Mouse (Mus musculus) cerebellum, adult 9-11 months (tissue): ENCODE data around the gene B230104I21Rik.

Experiments
- DNase-seq: peaks from one replicate; pipeline ENCODE4 v3.0.0; 2022

Gene B230104I21Rik

DNA sequence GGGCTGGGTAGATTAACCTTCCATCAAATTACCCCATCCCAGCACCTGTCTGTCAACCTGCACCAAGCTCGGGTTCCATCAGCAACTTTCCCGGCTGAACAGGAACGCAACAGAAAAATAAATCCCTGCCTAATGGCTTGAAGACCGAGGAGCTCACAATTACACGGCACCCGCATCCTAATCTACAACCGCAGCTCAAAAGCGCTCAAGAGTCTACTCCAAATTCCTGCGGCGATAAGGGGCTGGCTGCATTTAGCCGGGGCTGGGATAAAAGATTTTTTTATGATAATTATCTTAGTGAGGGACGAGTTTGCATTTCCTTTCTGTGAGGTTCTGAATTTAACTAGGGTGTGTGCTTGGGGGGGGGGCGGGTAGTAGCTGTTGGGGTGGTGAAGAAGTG lies 16.3 kb downstream of the B230104I21Rik start:
- no peak for DNase-seq

DNA sequence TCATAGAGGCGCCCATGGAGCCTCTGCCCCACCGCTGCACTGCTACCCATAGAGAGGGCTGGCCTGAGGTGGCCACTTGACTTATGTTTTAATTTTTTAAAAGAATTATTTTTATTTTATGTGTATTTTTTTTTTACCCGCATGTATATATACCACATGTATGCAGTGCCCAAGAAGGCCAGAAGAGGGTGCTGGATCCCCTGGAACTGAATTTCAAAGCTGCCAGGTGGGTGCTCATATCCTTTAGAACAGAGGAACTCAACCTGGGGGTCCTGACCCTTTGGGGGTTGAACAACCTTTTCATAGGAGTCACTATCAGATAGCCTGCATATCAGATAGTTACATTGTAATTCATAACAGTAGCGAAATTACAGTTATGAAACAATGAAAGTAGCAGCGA lies 19.5 kb downstream of the B230104I21Rik start:
- DNase-seq, result no peak

GRCm38 (mm10) chr4:154358370-154358769 lies 22.4 kb downstream of the B230104I21Rik start:
- no peak for DNase-seq

DNA sequence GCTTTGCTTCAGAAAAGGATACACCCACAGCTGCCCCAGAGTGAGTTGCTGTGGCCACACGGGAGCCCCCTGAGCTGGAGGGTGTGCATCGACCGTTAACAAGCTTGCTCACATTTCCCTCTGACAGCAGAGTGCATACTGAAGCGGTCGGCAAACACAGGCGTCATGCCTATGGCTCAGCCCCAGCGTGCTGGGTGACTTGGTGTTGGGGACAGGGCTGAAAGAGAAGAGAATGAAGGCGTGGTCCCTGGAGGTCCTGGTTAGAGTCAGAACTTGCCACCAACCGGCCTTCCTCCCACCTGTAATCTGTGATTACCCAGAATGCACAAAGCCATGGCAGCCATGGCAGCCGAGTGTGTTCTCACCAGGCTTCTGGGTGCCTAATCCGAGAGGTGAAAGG lies 22.9 kb downstream of the B230104I21Rik start:
- DNase-seq, result no peak

GRCm38 (mm10) chr4:154359762-154360300 lies 23.9 kb downstream of the B230104I21Rik start:
- DNase-seq, result no peak

- no peak for DNase-seq
These were observed 24.5 kb downstream of the B230104I21Rik start for GRCm38 (mm10) chr4:154360441-154360840.

GRCm38 (mm10) chr4:154360850-154361249 lies 24.9 kb downstream of the B230104I21Rik start:
- DNase-seq, result no peak

DNA sequence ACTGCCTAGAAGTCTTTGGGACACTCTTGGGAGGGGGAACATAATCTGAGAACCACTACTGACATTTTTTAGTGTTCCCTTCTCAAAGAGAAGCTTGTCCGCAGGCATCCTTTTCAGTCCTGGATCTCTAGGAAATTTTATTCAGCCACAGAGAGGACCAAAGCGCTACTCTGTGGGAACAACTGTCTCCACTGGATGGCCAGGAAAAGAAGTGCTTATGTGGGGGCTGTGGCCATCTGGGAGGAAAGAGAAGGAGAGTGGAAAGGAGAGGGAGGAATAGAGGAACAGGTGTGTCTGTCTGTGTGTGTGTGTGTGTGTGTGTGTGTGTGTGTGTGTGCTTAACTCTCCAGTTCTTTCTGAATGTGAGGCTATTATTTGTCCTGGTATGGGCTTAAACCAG lies 28.8 kb downstream of the B230104I21Rik start:
- DNase-seq, result no peak

DNA sequence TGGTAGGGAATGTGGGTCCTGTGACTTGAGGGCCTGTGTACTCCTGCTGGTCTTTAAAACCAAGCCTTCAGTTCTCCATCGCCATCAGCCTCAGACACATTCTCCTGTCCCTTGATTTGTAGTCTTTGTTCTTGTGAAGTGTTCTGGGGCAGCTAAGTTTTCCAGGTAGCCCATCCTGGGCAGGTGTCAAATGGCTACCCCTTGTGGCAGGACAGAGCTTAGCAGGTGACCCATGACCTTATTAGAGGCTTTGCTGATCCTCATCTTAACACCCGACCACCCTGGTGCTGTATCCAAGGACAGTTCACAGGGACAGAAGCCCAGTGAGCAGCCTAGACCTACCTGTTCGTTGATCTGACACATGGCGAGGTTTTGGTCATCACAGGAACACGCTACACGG lies 30.9 kb downstream of the B230104I21Rik start:
- DNase-seq, result no peak

GRCm38 (mm10) chr4:154369089-154369488 lies 33.2 kb downstream of the B230104I21Rik start:
- DNase-seq, result no peak

- no peak for DNase-seq
These were observed 34.9 kb downstream of the B230104I21Rik start for GRCm38 (mm10) chr4:154370841-154371240.

DNA sequence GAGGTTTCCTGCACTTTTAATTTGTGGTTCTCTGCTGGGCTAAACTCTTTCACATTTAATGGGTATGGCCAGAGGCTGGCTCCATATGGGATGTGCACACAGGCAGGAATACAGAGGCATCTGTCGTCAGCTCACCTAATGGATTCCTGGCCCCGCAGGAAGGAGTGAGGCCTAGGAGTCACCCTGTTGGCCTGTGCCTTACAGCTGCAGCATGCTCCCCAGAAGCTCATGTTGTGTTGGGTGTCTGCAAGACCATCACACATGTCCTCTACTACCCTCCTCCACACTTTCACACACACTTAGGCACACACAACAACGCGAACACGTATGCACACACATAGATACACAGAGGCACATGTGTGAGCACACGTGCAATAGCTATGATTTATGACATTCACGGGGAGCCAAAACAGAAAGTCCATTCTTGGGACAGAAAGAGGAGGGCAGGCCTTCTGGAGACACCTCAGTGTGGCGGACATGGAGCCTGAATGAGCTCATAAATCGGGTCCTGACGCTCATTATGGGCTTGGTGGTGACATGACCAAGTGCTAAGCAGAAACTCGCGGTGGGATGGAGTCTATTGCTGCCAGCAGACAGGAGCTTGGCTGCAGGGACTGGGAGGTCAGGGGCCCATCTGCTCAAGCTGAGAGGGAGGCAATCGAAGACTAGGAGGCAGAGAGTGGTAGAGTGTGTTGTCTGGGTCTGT lies 35.8 kb downstream of the B230104I21Rik start:
- DNase-seq, result no peak

GRCm38 (mm10) chr4:154375939-154376625 lies 40.2 kb downstream of the B230104I21Rik start:
- no peak for DNase-seq

DNA sequence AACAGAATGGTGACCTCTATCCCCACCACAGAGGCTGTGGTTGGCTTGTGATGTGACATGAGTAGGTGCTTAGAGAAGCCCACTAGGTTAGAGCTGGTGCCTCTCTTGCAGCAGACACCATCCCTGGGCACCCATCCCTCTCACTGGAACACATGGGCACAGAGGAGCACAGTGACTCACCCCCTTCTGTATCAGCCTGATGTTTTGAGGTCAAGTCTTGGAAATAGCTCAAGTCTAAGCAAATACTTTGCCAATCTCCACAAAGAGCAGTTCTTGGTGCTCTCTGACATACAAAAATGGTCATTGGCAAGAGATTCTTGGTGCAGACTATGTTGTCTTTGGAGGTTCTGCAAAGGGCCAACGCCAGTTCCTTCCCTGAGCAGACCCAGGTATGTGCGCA lies 42.9 kb downstream of the B230104I21Rik start:
- no peak for DNase-seq

DNA sequence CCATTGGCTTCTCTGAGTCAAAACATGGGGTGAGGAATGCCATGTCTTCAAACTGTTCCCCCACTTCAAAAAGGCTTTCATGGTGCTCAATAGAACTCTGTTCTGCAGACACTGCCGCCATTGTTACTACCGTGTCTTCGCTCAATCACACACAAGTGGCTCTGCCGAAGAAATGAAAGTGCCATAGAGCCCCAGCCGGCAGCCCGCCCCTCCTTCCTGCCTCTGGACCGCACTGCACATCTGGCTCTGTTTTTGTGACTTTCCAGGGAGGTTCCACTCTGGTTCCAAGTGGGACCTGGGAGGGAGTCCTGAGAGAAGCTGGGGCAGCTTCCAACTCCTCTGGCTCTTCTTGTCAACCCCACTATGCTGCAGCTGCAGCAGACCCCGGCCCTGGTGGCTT lies 49.3 kb downstream of the B230104I21Rik start:
- DNase-seq, result no peak

GRCm38 (mm10) chr4:154385918-154386317 lies 50.0 kb downstream of the B230104I21Rik start:
- DNase-seq, result no peak

DNA sequence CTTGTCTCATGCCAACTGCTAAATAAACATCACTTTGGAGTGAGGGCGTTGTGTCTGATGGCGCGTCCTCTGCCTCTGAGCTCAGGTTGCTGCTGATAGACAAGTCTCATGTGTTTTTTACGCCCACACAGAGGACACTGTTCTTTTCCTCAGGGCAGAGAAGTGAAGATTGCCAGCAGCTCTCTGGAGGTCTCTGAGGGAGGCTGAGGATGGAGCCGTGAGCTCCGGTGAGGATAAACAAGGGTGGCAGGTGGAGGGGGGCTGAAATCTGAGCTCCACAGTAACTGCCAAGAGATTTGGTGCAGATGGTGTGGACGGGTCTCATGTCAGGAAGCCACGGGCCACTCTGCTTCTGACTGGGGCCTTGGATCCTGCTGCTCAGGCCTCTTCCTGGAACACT lies 50.9 kb downstream of the B230104I21Rik start:
- no peak for DNase-seq

DNA sequence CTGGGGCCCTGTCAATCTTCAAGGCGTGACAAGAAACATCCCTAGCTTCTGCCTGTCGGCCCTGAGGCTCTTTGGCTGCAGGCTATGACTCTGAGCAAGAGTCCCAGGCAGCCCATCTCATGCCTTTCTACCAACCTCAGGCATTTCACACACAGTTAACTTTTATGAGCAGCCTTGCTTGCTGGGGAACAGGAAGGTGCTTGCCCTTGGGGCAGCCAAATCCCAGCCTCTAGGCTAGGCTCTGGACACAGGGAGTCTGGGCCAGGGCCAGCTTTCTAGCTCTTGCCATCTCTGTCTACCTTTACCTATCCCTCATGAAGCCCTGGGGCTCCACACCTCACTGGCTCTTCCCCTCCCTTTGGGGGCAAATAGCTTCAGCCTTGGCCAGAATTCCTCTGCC lies 53.7 kb downstream of the B230104I21Rik start:
- no peak for DNase-seq

GRCm38 (mm10) chr4:154390333-154391080 lies 54.6 kb downstream of the B230104I21Rik start:
- no peak for DNase-seq

DNA sequence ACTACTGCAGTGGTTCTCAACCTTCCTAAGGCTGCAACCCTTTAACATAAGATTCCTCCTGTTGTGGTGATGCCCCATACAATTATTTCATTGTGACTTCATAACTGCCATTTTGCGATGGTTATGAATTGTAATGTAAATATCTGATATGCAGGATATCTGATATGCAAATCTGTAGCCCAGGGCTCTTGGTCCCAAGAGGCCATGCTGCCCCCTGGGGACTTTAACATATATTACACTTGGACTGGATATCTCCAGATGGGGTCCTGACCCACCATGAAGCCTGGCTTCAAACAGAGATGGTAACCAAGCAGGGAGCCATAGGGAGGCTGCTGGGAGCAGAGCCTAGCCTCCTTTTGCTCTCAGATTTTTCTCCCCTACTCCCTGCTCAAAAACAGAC lies 56.7 kb downstream of the B230104I21Rik start:
- DNase-seq, result no peak

DNA sequence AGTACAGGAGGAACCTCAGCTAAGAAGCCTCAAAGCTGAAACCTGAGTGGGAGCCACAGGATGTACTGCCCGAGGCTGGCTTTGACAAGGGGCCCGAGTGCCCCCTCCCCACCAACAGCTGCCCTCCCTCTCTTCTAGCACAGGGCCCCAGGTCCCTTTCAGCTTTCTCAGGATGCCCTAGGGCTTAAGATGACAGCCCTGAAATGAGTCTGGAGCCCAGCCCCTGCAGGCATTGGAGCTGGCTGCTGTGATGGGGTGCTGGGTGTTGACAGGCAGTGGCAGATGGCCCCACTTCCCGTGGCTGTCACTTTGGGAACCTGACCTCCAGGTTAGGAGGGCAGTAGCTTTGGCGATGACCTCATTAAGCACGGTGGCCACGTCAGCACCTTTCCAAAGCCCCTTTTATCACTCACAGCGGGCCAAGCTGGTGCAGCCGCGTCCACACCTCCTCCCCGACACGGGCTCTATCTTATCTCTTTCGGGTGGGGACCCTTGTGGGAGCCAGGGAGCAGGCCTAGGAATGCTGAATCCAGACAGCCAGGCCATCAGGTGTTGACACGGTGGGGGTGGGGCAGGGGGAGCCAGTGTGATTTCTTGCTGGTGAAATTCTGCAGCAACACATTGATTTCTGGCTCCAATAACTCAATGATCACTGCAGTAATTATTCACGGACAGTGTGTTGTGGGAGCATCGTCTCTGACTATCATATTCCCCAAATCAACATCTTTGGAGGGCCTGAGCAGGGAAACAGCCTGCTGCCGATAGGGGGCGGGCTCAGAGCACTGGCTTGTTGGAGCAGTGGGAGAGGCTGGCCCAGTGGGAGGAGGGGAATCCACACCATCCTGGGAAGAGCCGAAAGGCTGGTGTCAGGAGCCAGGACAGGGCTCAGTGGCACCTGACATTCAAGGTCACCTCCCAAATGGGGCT lies 57.5 kb downstream of the B230104I21Rik start:
- no peak for DNase-seq

DNA sequence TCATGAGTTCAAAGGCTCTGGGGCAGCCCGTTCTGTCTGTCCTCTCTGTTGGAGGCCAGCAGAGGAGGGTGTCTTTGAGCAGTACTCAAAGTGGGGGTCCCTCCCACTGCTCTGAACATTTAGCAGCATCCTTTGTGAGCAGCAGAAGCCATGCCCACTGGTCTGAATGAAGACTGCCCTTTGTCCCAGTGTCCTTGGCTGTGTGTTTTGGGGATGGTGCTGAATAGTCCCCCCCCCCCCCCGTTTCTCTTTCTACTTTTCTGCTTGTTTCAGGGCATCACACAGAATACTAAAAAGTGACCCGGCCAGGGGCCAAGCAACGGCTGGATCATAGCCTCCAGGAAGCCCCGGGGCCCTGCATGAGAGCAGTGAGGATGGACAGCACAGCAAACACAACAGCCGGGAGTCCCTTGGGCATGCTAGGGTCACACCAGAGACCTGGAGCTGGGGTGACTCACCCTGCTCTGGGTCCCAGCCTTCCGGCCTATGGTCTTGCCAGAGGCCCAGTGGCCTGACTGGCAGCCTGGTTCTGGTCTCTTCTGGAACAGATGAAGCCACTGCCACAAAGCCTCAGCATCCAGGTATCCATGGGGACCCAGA lies 58.3 kb downstream of the B230104I21Rik start:
- peak; percentile 21 for DNase-seq
